Mouse (Mus musculus): Measurements from ENCODE around the gene Nmbr.

DNA sequence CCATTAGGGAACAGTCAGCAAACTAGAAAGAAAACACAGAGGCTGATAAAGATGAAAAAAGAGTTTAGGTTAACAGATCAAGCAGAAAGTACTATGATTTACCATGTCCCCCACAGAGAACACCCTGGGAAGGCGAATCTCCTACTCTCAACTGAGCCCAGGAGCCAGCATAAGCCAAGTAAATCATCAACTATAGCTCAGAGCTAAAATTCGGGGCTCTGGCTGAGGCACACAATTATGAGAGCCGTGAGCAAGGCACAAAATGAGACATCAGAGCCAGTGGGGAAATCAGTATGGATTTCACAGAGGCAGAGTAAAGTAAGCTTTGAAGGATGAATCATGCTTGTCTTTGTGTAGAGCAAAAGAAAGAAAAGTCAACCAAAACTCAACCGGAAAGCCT lies 111.6 kb downstream of the Nmbr start:
- TF ChIP-seq GATA1 (IDR thresholded peaks at IDR 0.05; ENCODE audit: low read length) (no peak), TAL1 (IDR thresholded peaks at IDR 0.05; ENCODE audit: low read length) (no peak)

Data from erythroblast, embryonic 14.5 days (primary cell).